Mouse (Mus musculus) brain, embryonic 14.5 days (tissue): ENCODE data around the gene Pf4.

Source experiments
- CTCF ChIP-seq: fragments of 200-500 bp; IDR thresholded peaks from 2 replicates; pipeline ENCODE4 v1.5.1; 2012; ENCODE audit warnings: inconsistent platforms, mild to moderate bottlenecking, moderate library complexity, borderline replicate concordance; ENCODE audit not compliant: insufficient read depth, insufficient read length; ENCODE audit errors: extremely low read depth
- POLR2A ChIP-seq: fragments of 200-500 bp; IDR thresholded peaks from 2 replicates; pipeline ENCODE4 v1.6.1; 2012; ENCODE audit warnings: mild to moderate bottlenecking, inconsistent platforms, borderline replicate concordance; ENCODE audit not compliant: poor library complexity, insufficient read depth, insufficient read length, severe bottlenecking; ENCODE audit errors: extremely low read depth

GRCm38 (mm10) chr5:90771880-90772653 is at the start of gene Pf4:
- TF ChIP-seq POLR2A: no peak
- TF ChIP-seq CTCF: no peak
